ENCODE assay signal across 8 mouse cellular contexts in the genomic region with DNA sequence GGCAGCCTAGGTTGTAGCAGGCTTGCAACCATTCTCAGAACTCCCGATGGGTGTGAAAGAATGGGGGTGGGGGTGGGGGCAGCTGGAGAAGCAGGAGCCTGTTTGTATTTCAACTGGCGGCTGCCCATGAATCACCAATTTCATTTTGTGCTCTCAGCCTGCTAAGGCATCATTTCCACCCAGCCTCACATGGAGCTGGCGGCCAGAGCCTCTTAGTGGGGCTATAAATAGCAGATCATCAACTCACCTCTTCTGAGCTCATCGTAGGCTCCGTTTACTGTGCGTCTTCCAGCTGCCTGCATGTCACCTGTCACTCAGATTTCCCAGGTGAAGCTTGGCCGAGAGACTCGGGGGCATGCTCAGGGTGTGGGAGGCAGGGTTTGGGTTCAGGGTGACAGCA. TPM values are rescaled to one million over a fixed set of nuclear protein-coding genes. Genes with fewer than 3 reads are reported as not detected.
DNase-seq lines count a peak whose midpoint lies in the region; ATAC-seq lines count a peak whose summit lies in the region.

No protein-coding gene starts in this region.

- H3K9ac ChIP-seq in embryonic facial prominence, embryonic 13.5 days: 0 out of 2 replicates have a peak overlapping the region, but pooled peaks have one; percentile 33
- H3K9ac ChIP-seq in forebrain, embryonic 13.5 days: no peak overlapping the region

- H3K36me3 ChIP-seq in embryonic facial prominence, embryonic 13.5 days: no peaks in the 10 kb centered on the region
- H3K36me3 ChIP-seq in embryonic facial prominence, embryonic 10.5 days (replicated peaks): no peaks in the 10 kb centered on the region
- no peaks in the 10 kb centered on the region for H3K36me3 ChIP-seq in forebrain, embryonic 13.5 days (ENCODE audit: poor library complexity, severe bottlenecking)

- DNase-seq in embryonic facial prominence, embryonic 10.5 days (ENCODE audit: low spot score): no peak
- DNase-seq in retina, adult 2 months (ENCODE audit: low read depth, low spot score): peak; percentile 65
- no peak for DNase-seq in retina, embryonic 14.5 days (ENCODE audit: low spot score)
- DNase-seq in heart, postnatal 4 days: peak; percentile 43
- DNase-seq in skeletal muscle tissue, adult 2 months (ENCODE audit: low read depth, low spot score): peak; percentile 90
- DNase-seq in adipocyte (ENCODE audit: low spot score): no peak

- 32% methylated on average over 8 of the region's 8 CpGs for WGBS in embryonic facial prominence, embryonic 13.5 days
- 48% methylated on average over 8 of the region's 8 CpGs for WGBS in embryonic facial prominence, embryonic 10.5 days
- 52% methylated on average over 8 of the region's 8 CpGs for WGBS in forebrain, embryonic 13.5 days

- no peak overlapping the region for H3K4me3 ChIP-seq in embryonic facial prominence, embryonic 13.5 days
- no peak overlapping the region for H3K4me3 ChIP-seq in embryonic facial prominence, embryonic 10.5 days
- no peak overlapping the region for H3K4me3 ChIP-seq in forebrain, embryonic 13.5 days

- no peaks in the 10 kb centered on the region for H3K27me3 ChIP-seq in embryonic facial prominence, embryonic 13.5 days
- 0 out of 2 replicates have a peak, but pooled peaks cover 14% of the 10 kb centered on the region for H3K27me3 ChIP-seq in embryonic facial prominence, embryonic 10.5 days (replicated peaks; ENCODE audit: low read depth, poor library complexity, severe bottlenecking)
- H3K27me3 ChIP-seq in forebrain, embryonic 13.5 days: no peaks in the 10 kb centered on the region

- H3K27ac ChIP-seq in embryonic facial prominence, embryonic 13.5 days: no peak overlapping the region
- H3K27ac ChIP-seq in embryonic facial prominence, embryonic 10.5 days (replicated peaks): no peak overlapping the region
- no peak overlapping the region for H3K27ac ChIP-seq in forebrain, embryonic 13.5 days

- no peak overlapping the region for H3K4me2 ChIP-seq in embryonic facial prominence, embryonic 13.5 days
- H3K4me2 ChIP-seq in forebrain, embryonic 13.5 days: no peak overlapping the region

- no peak for ATAC-seq in embryonic facial prominence, embryonic 13.5 days (ENCODE audit: insufficient number of reproducible peaks, insufficient read depth, low FRiP score, low TSS enrichment, low read depth)
- no peak for ATAC-seq in forebrain, embryonic 13.5 days

- H3K4me1 ChIP-seq in embryonic facial prominence, embryonic 13.5 days: peaks cover 18% of the 10 kb centered on the region
- peaks cover 28% of the 10 kb centered on the region for H3K4me1 ChIP-seq in embryonic facial prominence, embryonic 10.5 days
- H3K4me1 ChIP-seq in forebrain, embryonic 13.5 days: peaks cover 11% of the 10 kb centered on the region

- no peaks in the 10 kb centered on the region for H3K9me3 ChIP-seq in embryonic facial prominence, embryonic 13.5 days
- H3K9me3 ChIP-seq in embryonic facial prominence, embryonic 10.5 days: no peaks in the 10 kb centered on the region
- no peaks in the 10 kb centered on the region for H3K9me3 ChIP-seq in forebrain, embryonic 13.5 days (replicated peaks)

RNA-seq across cellular contexts. Expression of a gene that starts 21.9 kb away (rescaled TPM):
- polyA plus RNA-seq in embryonic facial prominence, embryonic 13.5 days (2015; fragmentation: Nextera tagmentation; extraction: Ambion mirVana): 98.8 and 104 TPM in 2 replicates
- 128 and 133 TPM in 2 replicates for polyA plus RNA-seq in embryonic facial prominence, embryonic 10.5 days (2016; fragmentation: Nextera tagmentation; extraction: Ambion mirVana)
- 10 to 100 TPM; 25.4 to 30.7 TPM for total RNA-seq in heart, postnatal 4 days (2021)
- 114 and 121 TPM in 2 replicates for polyA plus RNA-seq in forebrain, embryonic 13.5 days (2015; fragmentation: Nextera tagmentation; extraction: Ambion mirVana)

RNA-seq across cellular contexts. Expression of a gene that starts 55.0 kb away (rescaled TPM):
- polyA plus RNA-seq in embryonic facial prominence, embryonic 13.5 days (2015; fragmentation: Nextera tagmentation; extraction: Ambion mirVana): 233 and 245 TPM in 2 replicates
- 220 and 223 TPM in 2 replicates for polyA plus RNA-seq in embryonic facial prominence, embryonic 10.5 days (2016; fragmentation: Nextera tagmentation; extraction: Ambion mirVana)
- total RNA-seq in heart, postnatal 4 days (2021): 100 to 1,000 TPM; 137 to 153 TPM
- polyA plus RNA-seq in forebrain, embryonic 13.5 days (2015; fragmentation: Nextera tagmentation; extraction: Ambion mirVana): 276 and 301 TPM in 2 replicates

RNA-seq across cellular contexts. Expression of a gene that starts 58.5 kb away (rescaled TPM):
- polyA plus RNA-seq in embryonic facial prominence, embryonic 13.5 days (2015; fragmentation: Nextera tagmentation; extraction: Ambion mirVana): 13.4 and 13.9 TPM in 2 replicates
- 10.6 and 14.0 TPM in 2 replicates for polyA plus RNA-seq in embryonic facial prominence, embryonic 10.5 days (2016; fragmentation: Nextera tagmentation; extraction: Ambion mirVana)
- 10 to 100 TPM in 1 of 2 experiments, 1 to 10 TPM in 1; 9.1 to 11.7 TPM for total RNA-seq in heart, postnatal 4 days (2021)
- polyA plus RNA-seq in forebrain, embryonic 13.5 days (2015; fragmentation: Nextera tagmentation; extraction: Ambion mirVana): 15.0 and 21.4 TPM in 2 replicates

Comparison
In these comparisons a context has a peak if more than half of its experiments do, and no peak if none do; other contexts are left out.
1. DNase-seq: peak in retina, adult 2 months (single experiment), heart, postnatal 4 days (single experiment) and skeletal muscle tissue, adult 2 months (single experiment); none in embryonic facial prominence, embryonic 10.5 days (single experiment), retina, embryonic 14.5 days (single experiment) and adipocyte (single experiment).